Mouse (Mus musculus): ENCODE results near the gene Ppp1r14a. TPM values are rescaled to one million over a fixed set of nuclear protein-coding genes. Genes with fewer than 3 reads are reported as not detected.

The Ppp1r14a gene
- polyA plus RNA-seq, 1 experiment from 2014 or later: 8.7 TPM

DNA sequence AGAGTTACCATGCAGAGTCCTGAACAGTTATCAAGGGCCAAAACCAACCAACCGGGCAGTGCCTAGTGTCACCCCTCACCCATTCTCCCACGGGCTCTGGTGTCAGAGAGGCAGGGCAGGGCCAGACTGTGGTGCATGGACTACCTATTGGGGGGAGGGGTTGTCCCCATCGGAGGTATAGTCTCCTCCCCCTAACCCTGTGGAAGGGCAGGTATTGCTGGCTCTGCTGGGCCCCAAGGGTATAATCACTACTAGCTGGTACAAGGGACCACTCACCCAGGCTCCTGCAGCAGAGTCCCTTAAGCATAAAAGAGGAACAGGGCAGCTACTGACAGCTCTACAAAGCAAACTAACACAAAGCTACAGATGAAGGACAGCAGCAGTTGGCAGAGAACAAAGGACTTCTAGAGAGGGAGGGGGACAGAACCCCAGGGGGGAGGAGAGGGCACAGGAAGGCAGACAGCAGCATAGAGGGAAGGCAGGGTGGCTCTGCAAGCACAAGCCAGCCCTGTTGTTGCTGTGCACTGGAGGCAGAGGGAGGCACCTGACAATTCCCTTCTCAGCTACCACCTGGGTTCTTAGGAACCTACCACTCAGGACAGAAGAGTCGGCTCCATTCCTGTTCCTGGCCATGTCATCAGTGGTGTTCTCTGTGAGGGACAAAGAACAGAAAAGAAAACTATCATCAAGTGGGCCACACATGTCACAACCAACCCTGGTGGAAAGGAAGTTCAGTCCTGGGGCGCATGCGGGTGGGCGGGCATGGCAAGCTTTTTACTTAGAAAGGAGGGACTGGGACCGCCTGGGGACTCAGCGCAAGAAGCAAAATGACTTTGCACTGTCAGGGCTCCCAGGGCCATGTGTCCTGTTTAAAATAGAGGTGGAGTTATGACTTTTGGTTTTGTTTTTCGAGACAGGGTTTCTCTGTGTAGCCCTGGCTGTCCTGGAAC, 29.1 kb upstream of the Ppp1r14a start:
- H3K36me3 ChIP-seq (replicated peaks): 0 out of 2 replicates have a peak, but pooled peaks cover 4% of the 10 kb centered on the region
- H3K4me3 ChIP-seq: no peak overlapping the region
- H3K9me3 ChIP-seq: no peaks in the 10 kb centered on the region
- 82% methylated on average over 10 of the region's 10 CpGs for WGBS
- H3K4me1 ChIP-seq: peaks cover 27% of the 10 kb centered on the region
- peak overlapping the region; percentile 70 for H3K27ac ChIP-seq
- H3K27me3 ChIP-seq (ENCODE audit: poor library complexity, severe bottlenecking): no peaks in the 10 kb centered on the region
- DNase-seq (ENCODE audit: extremely low spot score, low spot score): no peak

DNA sequence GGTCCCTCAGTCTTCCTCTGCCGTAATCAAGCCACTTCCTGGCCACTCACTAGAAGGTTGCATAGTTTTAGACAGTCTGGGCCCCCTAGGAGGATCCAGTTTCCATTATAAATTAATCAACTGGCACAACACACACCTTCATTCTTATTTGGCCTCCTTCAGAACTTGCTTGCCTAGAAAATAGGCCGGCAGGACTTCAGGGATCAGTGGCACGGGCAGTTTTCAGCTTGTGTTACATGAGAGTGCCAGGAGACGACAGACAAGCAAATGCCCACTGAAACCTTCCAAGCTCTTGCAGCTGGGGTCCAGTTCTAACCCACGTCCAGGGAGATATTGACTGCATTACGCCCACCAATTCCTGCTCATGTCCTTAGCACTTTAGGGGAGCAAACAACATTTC, 27.0 kb upstream of the Ppp1r14a start:
- Histone ChIP-seq H3K27ac (no peak overlapping the region), H3K4me1 (peaks cover 38% of the 10 kb centered on the region), H3K27me3 (ENCODE audit: poor library complexity, severe bottlenecking) (no peaks in the 10 kb centered on the region), H3K4me3 (no peak overlapping the region), H3K36me3 (replicated peaks) (0 out of 2 replicates have a peak, but pooled peaks cover 4% of the 10 kb centered on the region), H3K9me3 (no peaks in the 10 kb centered on the region)
- DNase-seq (ENCODE audit: extremely low spot score, low spot score): no peak
- 88% methylated on average over 6 of the region's 6 CpGs for WGBS

DNA sequence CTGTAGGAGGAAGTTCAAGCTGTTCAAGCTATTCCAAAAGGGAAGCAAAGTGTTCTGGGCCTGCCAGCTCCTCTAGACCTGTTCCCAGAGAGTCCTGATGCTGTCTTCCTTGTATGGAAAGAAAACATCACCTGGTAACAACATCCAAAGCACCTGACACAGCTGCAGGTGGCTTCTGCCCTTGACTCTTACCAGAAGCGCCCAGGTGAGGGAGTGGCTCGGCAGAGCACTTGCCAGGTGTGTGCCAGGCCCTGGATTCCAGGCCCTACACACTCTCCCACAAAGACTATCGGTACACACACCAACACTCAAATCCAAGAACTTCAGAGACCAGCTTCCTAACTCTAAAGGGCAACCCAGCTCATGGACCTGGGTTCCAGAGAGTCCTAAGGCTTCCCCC, 25.3 kb upstream of the Ppp1r14a start:
- Histone ChIP-seq H3K4me3 (no peak overlapping the region), H3K4me1 (peaks cover 28% of the 10 kb centered on the region), H3K9me3 (no peaks in the 10 kb centered on the region), H3K27ac (no peak overlapping the region), H3K36me3 (replicated peaks) (0 out of 2 replicates have a peak, but pooled peaks cover under 1% of the 10 kb centered on the region), H3K27me3 (ENCODE audit: poor library complexity, severe bottlenecking) (no peaks in the 10 kb centered on the region)
- no peak for DNase-seq (ENCODE audit: extremely low spot score, low spot score)
- 89% methylated on average over 3 of the region's 3 CpGs for WGBS

DNA sequence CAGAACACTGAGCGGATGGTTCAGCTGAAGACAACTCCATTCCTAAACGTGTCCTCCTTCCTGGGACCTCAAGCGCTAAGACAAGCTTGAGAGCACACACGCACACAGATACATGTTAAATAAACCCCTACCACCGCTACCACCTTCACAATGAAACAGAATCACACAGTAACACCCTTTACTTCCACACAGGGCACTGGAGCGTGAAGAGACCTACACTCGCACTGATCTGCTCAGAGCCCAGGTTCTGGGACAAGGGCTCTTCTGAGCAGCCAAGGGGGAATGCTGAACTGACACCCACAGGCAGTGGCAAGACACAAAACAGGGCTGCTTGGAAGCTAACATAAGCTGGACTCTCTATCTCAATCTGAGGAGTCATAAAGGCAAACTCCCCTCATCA, 23.5 kb upstream of the Ppp1r14a start:
- no peaks in the 10 kb centered on the region for H3K27me3 ChIP-seq (ENCODE audit: poor library complexity, severe bottlenecking)
- no peak overlapping the region for H3K27ac ChIP-seq
- no peaks in the 10 kb centered on the region for H3K36me3 ChIP-seq (replicated peaks)
- no peaks in the 10 kb centered on the region for H3K9me3 ChIP-seq
- WGBS: 85% methylated on average over 7 of the region's 7 CpGs
- H3K4me3 ChIP-seq: no peak overlapping the region
- H3K4me1 ChIP-seq: peaks cover 11% of the 10 kb centered on the region
- no peak for DNase-seq (ENCODE audit: extremely low spot score, low spot score)

DNA sequence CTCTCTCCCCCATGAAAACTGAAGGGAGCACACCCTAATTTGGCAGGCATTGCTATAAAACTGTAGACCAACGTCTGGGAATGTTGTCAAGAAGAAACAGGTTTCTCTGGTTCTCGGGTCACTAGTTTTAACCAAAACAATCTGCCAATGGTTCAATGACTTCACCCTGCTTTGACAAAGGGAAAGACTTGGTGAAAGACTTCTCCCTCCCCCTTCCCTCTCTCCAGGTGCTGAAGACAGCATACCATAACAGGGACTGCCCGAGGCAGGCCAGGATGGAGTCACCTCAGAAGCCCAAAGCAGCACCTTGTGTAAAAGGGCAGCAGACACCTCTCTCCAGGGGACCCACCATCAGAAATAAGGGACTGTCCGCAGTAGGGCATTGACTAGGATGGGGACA, 22.2 kb upstream of the Ppp1r14a start:
- 64% methylated on average over 4 of the region's 4 CpGs for WGBS
- no peak for DNase-seq (ENCODE audit: extremely low spot score, low spot score)
- no peaks in the 10 kb centered on the region for H3K27me3 ChIP-seq (ENCODE audit: poor library complexity, severe bottlenecking)
- no peaks in the 10 kb centered on the region for H3K36me3 ChIP-seq (replicated peaks)
- no peak overlapping the region for H3K4me3 ChIP-seq
- no peaks in the 10 kb centered on the region for H3K9me3 ChIP-seq
- H3K27ac ChIP-seq: no peak overlapping the region
- H3K4me1 ChIP-seq: peaks cover 11% of the 10 kb centered on the region

DNA sequence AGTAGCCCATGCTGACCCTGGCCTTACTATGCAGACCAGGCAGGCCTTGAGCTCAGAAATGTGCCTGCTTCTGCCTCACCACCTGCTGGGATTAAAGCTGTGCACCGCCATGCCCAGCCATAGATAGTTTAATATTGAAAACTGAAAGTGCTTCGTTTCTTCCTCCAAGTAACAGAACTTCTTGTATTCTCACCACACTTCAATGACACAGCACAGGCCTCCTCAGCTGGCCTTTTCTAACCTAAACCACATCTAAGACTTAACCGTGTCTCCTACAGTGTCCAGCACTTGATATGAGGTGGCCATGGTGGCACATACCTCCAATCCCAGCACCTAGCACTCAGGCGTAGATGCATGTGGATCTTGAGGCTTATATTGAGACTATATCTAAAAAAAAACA, 18.7 kb upstream of the Ppp1r14a start:
- Histone ChIP-seq H3K27ac (no peak overlapping the region), H3K9me3 (no peaks in the 10 kb centered on the region), H3K4me1 (peaks cover 11% of the 10 kb centered on the region), H3K27me3 (ENCODE audit: poor library complexity, severe bottlenecking) (no peaks in the 10 kb centered on the region), H3K4me3 (no peak overlapping the region), H3K36me3 (replicated peaks) (no peaks in the 10 kb centered on the region)
- 90% methylated on average over 4 of the region's 4 CpGs for WGBS
- no peak for DNase-seq (ENCODE audit: extremely low spot score, low spot score)

DNA sequence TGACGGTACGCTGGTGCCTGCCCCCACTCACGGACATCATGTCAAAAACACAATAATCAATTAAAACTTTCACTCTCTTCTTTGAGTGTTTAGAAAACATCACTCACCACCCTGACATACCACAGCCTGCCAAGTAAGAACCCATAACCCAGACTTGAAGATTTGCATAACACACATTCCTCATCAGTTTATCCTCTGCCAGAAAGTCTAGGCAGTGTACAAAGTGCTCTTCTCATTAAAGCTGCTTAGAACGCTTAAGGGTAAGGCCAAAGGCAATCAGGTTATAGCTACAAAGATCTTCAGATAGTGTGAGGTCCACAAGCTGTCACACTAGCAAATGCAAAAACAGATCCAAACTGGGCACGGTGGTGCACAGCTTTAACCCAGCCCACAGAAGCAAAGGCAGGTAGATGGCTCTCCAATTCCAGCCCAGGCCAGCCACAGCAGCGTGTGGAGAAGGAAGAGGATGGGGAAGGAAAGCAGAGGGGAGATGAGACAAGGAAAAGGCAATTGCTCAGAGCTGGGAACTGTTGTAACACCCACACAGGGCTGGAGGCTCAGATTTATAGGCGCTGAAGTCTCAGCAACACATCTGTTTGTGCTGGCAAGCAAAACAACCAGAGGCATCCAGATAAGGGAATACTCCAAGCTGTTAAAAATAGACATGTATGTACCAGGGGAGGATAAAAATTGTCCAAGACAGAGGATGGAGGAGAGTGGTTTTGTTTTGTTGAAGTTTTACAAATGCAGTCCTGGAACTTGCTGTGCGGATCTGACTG, 17.2 kb upstream of the Ppp1r14a start:
- no peak for DNase-seq (ENCODE audit: extremely low spot score, low spot score)
- Histone ChIP-seq H3K27ac (no peak overlapping the region), H3K4me1 (peaks cover 3% of the 10 kb centered on the region), H3K9me3 (no peaks in the 10 kb centered on the region), H3K36me3 (replicated peaks) (no peaks in the 10 kb centered on the region), H3K4me3 (no peak overlapping the region), H3K27me3 (ENCODE audit: poor library complexity, severe bottlenecking) (no peaks in the 10 kb centered on the region)
- 86% methylated on average over 8 of the region's 8 CpGs for WGBS

DNA sequence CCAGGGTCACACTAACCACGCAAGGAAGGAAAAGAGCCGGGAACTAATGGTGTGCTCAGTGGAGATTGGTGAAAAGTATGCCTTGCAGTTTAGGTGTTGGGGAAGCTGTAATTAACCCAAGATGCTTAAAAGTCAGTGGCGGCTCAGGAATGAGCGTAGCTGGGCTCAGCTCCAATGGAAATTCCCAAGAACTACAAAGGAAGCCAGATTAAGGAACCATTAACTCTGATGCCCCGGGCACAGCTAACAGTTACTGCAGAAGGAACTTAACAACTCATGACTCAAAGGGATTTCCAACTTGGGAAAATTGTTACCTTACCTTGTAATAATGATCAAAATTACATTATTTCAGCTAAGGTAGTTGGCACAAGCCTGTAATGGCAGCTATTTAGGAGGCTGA, 12.4 kb upstream of the Ppp1r14a start:
- no peak overlapping the region for H3K27ac ChIP-seq
- DNase-seq (ENCODE audit: extremely low spot score, low spot score): no peak
- H3K36me3 ChIP-seq (replicated peaks): no peaks in the 10 kb centered on the region
- no peaks in the 10 kb centered on the region for H3K9me3 ChIP-seq
- H3K4me1 ChIP-seq: peaks cover 15% of the 10 kb centered on the region
- 78% methylated on average over 5 of the region's 5 CpGs for WGBS
- H3K4me3 ChIP-seq: no peak overlapping the region
- H3K27me3 ChIP-seq (ENCODE audit: poor library complexity, severe bottlenecking): peaks cover 27% of the 10 kb centered on the region

DNA sequence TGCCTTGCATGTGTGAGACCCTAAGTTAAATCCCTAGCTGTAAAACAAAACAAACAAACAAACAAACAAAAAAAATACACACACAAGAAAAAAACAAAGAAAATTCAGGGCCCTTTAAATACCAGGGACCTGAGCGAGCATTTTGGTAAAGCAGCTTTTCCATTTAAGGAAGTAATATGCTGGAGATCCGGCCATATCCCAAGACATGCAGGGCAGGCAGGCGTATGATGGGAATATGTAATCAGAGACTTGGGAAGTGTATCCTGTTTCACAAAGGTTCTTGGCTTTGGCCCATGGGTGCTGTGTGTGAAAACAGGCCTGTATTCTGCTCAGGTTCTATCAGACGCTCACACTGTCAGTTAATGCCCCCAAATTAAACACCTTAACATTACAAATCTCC, 11.6 kb upstream of the Ppp1r14a start:
- 87% methylated on average over 4 of the region's 4 CpGs for WGBS
- H3K9me3 ChIP-seq: no peaks in the 10 kb centered on the region
- peaks cover 23% of the 10 kb centered on the region for H3K4me1 ChIP-seq
- peaks cover 35% of the 10 kb centered on the region for H3K27me3 ChIP-seq (ENCODE audit: poor library complexity, severe bottlenecking)
- H3K27ac ChIP-seq: no peak overlapping the region
- H3K36me3 ChIP-seq (replicated peaks): no peaks in the 10 kb centered on the region
- no peak for DNase-seq (ENCODE audit: extremely low spot score, low spot score)
- H3K4me3 ChIP-seq: no peak overlapping the region

DNA sequence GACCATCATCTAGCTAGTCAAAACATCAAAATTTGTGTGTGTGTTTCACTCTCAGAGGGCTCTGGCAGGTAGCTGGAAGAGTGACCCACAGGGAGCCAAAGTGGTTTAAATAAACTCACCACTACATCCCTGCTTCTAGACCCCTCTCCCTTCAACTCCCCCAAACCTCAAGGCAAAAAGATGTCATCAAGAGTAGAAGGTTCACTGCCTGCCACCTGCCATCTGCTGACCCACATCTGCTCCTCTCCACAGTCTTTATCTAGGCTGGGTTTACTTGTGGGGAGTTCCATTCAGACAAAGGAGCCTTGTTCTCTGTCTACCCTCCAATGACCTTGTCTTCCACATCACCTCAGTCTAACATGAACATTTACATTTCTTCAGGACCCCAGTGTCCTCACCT, 9.8 kb upstream of the Ppp1r14a start:
- Histone ChIP-seq H3K27ac (no peak overlapping the region), H3K9me3 (no peaks in the 10 kb centered on the region), H3K36me3 (replicated peaks) (no peaks in the 10 kb centered on the region), H3K27me3 (ENCODE audit: poor library complexity, severe bottlenecking) (peaks cover 48% of the 10 kb centered on the region), H3K4me1 (peaks cover 23% of the 10 kb centered on the region), H3K4me3 (no peak overlapping the region)
- DNase-seq (ENCODE audit: extremely low spot score, low spot score): no peak

DNA sequence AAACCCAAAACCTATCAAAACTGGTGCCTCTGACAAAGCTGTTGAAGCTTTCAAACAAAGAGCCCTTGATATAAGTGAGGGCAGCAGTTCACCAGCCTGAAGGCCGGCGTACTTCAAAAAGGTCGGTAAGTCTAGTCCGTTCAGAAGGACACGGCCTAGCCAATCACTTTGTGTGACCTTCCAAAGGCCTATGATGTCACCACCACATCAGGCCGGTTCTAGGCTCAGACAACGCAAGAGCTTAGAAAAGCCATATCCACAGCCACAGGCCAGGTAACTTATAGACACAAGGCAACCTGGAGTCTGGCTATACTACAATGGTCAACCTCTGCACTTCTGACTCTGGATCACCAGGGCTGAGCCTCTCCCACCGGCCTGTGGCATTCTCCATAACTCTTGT, 9.2 kb upstream of the Ppp1r14a start:
- Histone ChIP-seq H3K9me3 (no peaks in the 10 kb centered on the region), H3K36me3 (replicated peaks) (no peaks in the 10 kb centered on the region), H3K27ac (no peak overlapping the region), H3K4me1 (peaks cover 23% of the 10 kb centered on the region), H3K4me3 (no peak overlapping the region), H3K27me3 (ENCODE audit: poor library complexity, severe bottlenecking) (peaks cover 55% of the 10 kb centered on the region)
- no peak for DNase-seq (ENCODE audit: extremely low spot score, low spot score)
- 79% methylated on average over 8 of the region's 8 CpGs for WGBS

DNA sequence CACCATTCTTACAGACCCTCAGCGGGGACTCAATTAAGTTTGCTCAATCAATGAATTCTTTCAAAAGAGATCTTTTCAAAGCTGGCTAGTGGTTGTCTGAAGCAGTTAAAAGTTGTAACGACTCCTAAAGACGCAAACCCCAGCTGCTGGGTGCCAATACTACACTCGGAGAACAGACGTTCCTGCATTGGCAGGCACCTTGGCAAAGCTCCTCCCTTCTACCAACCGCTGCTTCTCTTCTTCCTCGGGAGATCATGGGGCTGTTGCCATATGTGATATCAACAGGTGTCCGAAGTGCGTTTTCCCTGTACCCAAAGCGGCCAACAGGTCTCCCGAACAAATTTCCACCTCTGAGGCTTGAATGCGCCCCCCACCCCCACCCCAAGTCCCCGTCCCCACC, 8.3 kb upstream of the Ppp1r14a start:
- Histone ChIP-seq H3K27me3 (ENCODE audit: poor library complexity, severe bottlenecking) (peaks cover 63% of the 10 kb centered on the region), H3K36me3 (replicated peaks) (no peaks in the 10 kb centered on the region), H3K27ac (peak overlapping the region; percentile 84), H3K4me1 (peaks cover 23% of the 10 kb centered on the region), H3K9me3 (no peaks in the 10 kb centered on the region), H3K4me3 (peak overlapping the region; percentile 73)
- no peak for DNase-seq (ENCODE audit: extremely low spot score, low spot score)
- 12% methylated on average over 13 of the region's 13 CpGs for WGBS

Data from forebrain, embryonic 10.5 days (tissue).